Mouse (Mus musculus): Measurements from ENCODE around the gene Rps6kc1.

Gene Rps6kc1

DNA sequence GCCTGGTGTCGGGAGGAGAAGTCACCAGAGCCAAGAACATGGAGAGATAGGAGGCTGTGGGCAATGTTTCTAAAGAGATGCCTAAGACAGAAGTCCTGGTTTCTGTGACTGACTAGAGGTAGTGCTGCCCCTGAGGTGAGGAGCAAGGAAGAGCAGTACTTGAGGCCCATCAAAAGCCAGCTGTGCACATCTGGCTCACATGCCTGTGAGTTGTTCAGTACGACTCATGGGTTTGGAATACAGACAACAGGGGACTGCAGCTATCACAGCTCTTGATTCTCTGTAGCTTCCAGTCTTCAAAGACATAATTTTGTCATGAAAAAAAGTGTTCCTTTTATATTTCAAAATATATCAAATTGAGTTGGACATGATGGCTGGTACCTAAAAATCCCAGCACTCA, 10.5 kb downstream of the Rps6kc1 start:
- in situ Hi-C loops (cut with MboI, MseI), result no loop called here

DNA sequence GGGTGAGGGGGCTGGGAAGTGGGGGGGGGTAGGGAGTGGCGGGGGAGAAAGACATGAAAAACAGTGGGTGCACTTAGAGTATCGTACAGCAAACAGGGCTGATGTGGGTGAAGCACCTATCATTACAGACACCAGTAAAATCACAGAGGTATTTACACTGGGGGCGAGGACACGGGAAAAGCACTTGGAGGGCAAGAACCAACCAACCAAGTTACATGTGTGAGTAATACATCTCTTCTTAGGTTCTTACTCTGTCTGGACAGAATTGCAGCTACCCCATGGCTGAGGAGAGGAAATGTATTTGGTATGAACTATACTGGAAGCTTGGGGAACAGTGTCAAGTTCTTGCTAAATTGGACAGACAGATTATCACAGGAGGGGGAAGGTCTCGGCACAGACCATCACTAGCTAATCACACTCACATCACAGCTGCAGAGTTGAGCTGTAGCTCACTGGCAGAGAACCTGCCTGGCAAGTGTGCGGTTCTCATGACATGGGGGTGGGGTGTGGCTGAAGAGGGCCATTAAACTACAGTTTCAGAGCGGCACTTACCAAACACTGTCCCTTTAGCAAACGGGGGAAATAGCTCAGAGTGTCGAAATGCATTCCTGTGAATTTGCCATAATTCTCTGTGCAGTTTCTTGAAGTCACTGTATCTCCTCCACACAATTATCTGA, 12.5 kb downstream of the Rps6kc1 start:
- in situ Hi-C loops (cut with MboI, MseI), result no loop called here

DNA sequence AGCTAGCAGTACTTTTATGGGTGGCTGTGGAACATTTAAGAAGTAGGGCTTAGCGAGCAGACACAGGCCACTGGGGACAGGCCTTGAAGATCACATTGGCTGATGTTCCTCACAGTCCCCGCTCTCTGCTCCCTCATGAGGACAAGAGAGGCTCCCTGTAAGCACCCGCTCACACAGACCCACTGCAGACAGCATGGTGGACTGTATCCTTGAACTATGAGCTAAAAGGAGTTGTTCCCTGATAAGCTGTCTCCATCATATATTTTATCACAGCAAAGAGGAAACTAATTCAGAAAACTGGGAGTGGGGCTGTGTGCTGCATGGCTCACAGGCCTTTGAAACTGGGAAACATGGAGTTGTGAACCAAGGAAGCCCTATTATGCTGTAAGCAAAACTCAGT, 13.4 kb downstream of the Rps6kc1 start:
- in situ Hi-C loops (cut with MboI, MseI), result no loop called here

DNA sequence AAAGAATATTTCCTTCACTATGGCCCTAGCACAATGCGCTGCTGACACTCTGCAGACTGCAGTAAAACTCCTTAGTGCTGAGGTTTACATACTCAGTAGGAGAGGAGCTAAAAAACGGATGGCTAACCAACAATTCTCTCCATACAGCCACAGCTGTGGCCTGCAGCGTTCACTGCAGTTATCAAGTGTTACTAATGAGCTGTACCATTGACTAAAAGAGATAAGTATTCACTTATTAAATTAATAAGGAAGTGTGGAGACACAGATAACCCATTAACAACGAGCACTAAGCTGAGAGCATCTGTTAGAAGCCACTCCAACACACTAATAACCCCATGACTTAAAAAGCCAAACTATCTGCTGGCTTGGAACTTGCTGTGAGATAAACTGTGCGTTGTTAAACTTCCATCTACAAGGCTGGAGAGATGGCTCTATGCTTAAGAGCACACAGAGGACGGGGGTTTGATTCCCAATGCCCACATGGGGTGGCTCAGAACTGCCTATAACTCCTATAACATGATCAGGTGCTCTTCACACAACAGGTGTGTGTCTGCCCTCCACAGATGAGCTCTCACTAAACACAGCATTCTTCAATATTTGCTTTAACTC, 17.9 kb downstream of the Rps6kc1 start:
- in situ Hi-C loops (cut with MboI, MseI), result no loop called here

DNA sequence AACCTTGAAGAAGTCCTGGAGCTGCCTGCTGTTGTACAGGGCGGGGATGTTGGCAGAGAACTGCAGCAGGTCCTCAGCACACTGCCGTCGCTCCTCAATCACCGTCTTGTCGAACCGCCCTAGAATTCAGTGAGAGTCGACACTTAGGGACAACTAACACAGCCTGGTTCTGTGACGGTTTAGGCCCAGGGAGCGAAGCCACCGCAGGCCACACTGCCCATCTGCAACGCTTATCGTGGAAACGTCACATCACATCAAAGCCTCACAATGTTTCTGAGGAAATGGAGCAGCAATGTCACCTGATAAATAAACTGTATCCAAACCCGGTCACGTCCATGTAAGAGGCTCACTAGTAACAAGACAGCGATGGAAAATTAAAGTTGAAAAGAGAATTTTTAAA, 22.9 kb downstream of the Rps6kc1 start:
- in situ Hi-C loops (cut with MboI, MseI), result no loop called here

DNA sequence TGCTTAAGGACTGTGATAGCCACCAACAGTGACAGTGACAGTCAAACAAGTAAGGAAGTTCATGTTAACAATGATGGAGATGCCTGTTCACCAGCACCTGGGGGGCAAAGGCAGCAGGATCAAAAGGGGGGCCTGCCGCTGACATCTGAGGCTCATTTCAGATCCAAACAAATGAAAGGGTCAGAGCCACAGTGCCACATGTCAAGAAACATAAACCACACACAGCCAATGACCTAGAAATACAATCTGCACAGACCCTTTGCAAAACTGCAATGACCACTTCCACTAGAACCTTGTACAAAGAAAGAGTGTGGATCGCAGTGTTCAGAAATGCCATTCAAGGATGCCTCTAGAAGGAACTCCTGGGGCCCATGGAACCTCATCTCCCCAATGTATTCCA, 23.5 kb downstream of the Rps6kc1 start:
- in situ Hi-C loops (cut with MboI, MseI), result no loop called here

DNA sequence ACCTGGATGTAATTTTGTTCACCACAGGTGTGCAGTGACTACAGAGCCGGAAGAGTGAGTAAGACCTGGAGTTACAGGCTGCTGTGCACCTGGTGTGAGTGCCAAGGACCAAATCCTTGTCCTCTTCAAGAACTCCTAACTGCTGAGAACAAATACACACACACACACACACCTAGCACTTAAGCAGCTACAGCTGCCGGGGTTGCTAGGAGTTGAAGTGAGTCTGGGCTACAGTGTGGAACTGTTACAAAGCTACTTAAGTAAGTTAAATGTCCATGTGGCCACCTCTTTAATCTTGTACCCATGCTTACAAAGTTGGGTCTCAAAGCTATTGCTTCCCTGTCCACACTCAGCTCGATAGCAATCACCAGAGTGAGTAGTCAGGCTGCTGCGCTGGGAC, 25.6 kb downstream of the Rps6kc1 start:
- in situ Hi-C loops (cut with MboI, MseI), result no loop called here

DNA sequence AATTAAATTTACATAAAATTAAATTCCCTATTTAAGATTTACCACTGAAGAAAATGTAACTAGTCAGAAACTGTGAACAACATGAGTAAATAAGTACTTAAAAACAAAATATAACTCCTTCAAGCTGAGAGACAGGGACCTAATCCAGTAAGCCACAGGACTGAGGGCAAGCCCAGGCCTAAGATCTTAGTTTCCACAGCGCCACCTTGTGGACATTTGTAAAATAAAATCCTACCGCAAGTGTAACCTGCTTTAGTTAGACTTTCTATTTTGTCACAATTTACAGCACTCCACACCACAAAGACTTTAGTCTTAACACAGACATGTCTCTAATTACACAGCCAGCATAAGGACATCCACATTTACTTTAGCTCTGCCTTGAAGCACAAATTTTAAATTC, 30.1 kb downstream of the Rps6kc1 start:
- in situ Hi-C loops (cut with MboI, MseI), result no loop called here

DNA sequence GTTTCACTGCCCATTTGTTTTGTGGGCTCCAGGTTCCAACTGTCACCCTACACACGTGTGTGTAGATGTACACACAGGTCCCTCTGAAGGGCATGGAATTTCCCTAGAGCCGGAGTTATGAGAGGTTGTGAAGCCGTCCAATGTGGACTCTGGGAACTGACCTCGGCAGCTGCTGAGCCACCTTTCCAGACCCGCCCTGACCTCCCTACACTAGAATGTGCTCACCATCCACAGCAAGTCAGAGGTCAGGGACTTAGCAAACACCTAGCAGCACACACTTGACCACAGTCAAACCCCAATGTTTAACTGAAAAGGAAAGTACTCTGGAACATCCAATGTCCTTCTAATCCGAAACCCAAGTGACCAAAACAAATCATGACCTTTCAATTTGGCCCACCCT, 30.9 kb downstream of the Rps6kc1 start:
- in situ Hi-C loops (cut with MboI, MseI), result no loop called here

DNA sequence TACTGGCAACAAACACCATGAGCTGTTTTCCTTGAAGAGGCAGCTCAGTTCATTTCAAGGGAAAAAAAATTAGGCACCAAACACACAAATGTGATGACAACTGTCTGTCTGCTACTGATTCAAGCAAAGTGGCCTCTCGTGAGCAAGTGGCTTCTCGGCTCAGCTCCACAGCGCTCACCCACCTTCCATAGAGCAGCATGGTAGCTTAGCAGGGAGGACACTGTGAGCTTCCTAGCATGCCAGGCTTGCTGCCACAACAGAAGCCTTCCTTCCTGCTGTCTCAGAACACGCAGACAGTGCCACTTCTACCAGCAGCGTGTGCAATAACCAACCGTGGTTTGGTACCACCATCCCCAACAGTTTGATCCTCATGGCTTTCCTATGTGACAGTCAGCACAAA, 35.8 kb downstream of the Rps6kc1 start:
- in situ Hi-C loops (cut with MboI, MseI), result no loop called here

DNA sequence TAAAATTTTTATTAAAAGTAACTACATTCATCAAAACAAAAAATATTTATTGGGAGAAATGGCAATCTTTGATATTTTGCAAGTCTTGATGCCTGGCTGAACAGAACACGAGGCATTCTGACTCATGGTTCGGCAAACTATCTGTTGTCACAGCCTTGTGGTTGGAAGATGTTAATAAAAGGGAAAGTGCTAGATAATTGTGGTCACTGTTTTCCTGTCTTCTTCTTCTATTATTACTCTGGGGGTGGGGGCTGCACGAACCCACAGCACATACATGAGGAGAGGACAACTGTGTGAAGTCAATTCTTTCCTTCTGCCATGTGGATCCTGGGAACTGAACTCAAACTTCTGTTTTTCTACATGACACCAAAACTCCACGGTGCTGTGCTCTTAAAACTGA, 36.5 kb downstream of the Rps6kc1 start:
- in situ Hi-C loops (cut with MboI, MseI), result no loop called here

DNA sequence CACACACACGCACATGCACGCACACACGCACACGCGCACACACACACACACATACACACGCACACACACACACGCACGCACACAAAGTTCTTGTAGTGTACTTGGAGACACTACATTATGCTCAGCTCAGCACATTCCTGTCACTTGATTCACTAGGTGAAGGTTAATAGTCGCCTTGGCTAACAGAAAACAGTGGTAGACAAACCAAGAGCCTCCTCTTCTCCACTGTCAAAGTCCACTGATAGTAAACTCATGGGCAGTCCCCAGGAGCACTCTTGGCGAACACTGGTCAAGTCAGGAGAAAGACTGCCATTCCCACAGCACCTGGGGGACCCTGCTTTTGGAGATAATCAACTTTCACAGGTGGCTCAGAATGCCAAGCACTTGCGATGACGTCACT, 40.5 kb downstream of the Rps6kc1 start:
- in situ Hi-C loops (cut with MboI, MseI), result loop anchor here (5.0 kb wide), 1 partner anchor 39 kb away; no protein-coding TSS in a partner anchor

DNA sequence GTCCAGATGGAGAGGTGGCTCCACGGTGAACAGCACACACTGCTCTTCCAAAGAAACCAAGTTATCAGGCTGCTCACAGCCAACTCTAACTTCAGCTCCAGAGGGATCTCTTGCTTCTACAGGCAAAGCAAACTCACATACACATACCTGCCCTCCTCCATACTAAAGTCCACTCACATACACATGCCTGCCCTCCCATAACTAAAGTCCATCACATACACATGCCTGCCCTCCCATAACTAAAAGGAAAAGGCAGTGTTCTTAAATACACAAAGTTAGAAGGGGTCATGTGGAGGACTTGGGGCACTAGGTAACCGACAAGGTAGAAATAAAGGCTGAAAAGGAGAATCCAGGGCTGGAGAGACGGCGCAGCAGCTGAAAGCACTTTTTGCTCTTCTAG, 41.6 kb downstream of the Rps6kc1 start:
- in situ Hi-C loops (cut with MboI, MseI), result loop anchor here (5.0 kb wide), 1 partner anchor 38 kb away; no protein-coding TSS in a partner anchor

DNA sequence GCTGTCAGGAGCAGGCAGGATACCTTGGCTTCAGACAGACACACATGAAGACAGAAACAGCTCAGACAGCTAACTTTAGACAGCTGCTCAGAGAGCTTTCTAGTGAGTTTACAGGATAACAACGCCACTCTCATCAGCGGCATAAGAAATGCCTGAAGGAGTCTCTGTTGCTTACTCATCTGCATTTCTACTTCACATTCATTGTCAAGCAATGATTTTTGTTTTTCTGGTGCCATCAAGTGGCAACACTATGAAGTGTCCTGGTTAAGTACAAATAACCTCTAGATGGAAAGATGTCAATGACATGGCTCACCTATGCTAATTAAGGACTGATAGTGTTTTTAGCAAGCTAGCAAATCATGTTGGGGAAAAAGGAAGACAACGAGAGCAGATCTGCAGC, 42.8 kb downstream of the Rps6kc1 start:
- in situ Hi-C loops (cut with MboI, MseI), result no loop called here

DNA sequence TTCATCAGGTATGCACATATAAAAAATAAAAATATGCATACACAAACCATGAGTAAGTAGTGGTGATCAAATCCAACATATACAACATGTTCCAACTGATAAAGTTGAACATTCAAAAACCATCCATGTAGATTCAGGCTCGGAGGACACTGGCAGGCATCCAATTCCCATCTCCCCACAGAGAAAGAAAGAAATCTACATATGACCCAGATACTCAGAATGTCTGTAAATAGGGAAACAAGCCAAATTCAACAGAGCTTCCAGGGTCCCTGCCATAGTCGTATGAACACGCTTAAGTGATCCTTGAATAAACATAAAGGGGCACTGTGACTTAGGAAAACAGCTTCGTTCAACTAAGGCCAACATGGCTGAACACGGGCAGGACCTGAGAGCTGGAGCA, 49.9 kb downstream of the Rps6kc1 start:
- in situ Hi-C loops (cut with MboI, MseI), result no loop called here

DNA sequence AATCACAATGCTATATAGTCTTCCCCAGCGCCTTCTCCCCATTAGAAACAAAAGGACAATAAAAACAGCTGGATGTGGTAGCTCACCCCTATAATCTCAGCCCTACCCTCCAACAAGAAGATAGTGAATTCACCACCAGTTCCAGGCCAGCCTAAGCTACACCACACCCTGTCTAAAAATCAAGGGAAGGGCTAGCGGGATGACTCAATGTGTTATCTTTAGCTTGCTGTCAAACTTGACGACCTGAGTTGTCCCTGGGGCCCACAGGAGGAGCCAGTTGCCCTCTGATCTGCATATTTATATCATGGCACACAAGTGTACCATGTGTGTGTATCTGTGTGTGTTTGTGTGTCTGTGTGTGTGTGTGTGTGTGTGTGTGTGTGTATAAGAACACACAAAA, 57.1 kb downstream of the Rps6kc1 start:
- in situ Hi-C loops (cut with MboI, MseI), result no loop called here

DNA sequence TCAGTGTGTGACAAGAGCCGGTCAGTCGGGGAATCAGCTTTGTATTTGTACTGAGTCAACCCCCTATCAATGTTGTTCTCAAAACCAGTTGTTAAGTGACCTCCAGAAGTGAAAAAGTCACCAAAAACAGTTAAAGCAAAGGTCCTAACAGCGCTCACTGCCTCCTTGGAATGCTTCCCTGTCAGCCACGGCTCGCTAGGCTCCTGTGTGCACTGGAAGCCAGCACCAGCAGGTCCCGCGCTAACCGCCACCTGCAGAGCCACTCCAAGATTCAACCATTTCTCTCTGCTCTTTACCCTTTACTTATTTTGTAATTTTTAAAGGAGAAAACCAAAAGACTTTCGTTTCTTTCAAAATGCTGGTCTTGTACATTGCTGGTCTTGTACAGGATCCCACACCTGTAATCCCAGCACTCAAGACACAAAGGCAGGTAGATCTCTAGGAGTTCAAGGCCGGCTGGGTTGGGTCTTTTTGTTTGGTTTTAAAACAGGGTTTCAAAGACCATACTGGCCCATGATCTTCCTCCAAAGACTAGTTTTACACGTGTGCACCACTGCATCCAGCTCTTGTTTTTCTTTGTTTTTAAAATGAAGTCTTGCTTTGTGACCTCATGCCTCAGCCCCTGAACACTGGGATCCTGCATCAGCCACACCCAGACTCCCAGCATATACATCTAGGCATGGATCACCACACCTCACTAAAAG, 62.3 kb downstream of the Rps6kc1 start:
- in situ Hi-C loops (cut with MboI, MseI), result no loop called here

DNA sequence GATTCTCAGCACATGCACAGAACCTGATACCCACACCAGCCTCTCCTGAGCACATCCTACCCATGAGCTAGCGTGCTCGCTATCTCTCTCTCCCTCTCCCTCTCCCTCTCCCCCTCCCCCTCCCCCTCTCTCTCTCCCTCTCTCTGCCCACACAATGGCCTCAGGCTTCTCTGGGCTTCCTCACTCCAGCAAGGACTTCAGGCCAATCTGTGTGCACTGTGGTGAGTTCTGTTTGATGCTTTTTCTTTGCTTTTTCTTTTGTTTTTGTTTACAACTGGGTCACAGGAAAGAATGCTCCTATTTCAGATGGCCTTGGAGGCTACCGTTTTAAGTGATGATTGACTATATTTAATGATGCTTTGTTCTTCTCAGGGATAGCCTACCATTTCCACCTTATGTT, 62.9 kb downstream of the Rps6kc1 start:
- in situ Hi-C loops (cut with MboI, MseI), result no loop called here

DNA sequence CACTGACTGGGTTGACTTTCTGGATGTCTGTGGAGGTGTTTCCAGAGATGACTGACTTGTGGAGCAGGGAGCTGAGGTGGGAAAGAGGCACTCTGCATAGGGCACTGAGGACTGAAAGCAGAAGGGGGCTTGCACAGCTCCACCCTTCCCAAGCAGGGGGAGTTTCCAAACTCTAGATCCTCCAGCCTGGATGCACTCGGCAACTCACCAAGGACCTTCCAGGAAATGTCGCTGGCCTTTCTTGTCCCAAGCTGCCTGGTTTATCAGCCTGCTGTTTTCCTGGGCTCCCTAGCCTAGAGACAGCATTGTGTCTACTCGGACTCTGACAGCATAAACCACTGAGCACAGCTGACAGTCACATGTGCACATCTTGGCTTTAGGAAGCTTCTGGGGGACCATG, 64.6 kb downstream of the Rps6kc1 start:
- in situ Hi-C loops (cut with MboI, MseI), result no loop called here

DNA sequence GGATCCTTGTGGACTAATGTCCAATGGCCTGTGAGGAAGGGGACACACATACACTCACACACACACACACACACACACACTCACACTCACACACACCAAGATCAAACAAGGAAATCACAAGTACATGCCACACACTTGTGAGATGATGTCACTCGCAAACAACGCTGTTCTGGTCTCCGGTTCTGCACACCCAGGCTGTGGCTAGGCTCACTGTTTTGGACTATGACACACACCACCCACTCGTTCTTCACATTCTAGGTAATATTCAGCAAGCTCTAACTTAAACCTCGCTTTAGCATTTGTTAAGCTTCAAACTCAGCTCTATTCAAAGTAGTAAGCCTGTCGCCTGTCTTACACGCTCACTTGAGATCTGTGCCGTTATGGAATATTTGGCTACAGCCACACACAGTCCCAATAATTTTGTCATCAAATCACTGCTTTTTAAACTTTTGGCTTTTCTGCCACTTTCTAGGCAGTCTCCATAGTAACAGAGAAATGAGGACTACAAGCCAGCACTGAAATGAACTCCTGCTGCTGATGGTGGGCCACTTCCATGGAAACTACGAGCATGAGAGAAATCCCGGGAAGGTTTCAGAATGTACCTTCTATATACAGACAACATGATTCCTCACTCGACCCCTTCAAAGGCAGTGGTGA, 65.4 kb downstream of the Rps6kc1 start:
- in situ Hi-C loops (cut with MboI, MseI), result no loop called here

DNA sequence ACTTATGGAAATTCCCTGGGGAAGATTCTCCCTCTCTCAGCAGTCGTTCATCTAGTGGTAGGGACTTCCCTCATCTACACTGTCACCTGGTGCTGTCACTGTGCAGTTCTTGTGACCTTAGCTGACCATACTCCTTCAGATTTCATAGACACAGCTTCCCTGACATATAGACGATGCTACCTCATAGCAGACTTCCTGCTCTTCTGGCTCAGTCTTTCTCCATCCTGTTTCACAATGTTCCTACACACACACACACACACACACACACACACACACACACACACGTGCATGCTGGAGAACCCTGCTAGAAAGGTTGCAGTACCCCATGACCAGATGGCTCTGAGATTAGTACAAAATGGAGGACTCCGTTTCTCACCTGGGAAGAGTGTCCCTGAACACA, 66.2 kb downstream of the Rps6kc1 start:
- in situ Hi-C loops (cut with MboI, MseI), result no loop called here

DNA sequence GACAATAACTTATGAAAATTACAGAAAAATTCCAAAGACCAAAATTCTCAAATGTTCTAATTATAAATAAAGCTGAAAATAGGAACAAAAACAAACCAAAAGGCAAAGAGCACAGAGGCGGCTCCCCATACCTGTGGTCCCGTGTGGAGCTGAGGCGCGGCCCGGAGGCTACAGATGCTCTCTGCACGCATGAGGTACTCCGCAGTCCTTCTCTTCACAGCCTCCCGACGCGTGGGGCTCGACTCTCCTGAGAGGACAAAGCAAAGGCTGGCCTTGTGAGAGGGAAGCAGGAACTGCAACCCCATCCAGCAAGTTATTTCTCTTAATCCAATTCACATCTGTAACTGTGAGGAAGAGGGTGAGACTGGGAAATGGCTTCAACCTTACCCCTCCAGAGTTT, 67.2 kb downstream of the Rps6kc1 start:
- in situ Hi-C loops (cut with MboI, MseI), result no loop called here

DNA sequence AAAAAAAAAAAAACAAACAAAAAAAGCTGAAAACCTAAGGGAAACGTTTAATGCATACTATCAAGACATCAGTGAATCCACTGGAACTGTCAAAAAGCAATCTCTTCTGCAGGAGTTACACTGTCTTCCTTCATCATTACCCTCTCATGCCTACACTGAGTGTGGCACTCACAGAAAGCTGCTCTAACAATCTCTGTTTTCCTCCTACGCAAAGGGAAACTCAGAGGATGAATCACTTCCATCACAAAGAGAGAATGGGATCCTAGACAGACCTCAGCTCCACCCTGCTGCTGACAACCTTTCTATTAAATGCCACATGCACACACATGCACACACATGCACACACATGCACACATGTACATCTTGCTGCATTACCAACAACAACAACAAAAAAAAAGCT, 75.5 kb downstream of the Rps6kc1 start:
- in situ Hi-C loops (cut with MboI, MseI), result no loop called here

Data from T-helper 2 cell (primary cell).